Mouse (Mus musculus): ENCODE data around the gene Klf6.

The Klf6 gene

GRCm38 (mm10) chr13:5899021-5899420 lies 37.7 kb downstream of the Klf6 start:
- DNase-seq (ENCODE audit: inconsistent ontology term), result no peak

GRCm38 (mm10) chr13:5899641-5900040 lies 38.4 kb downstream of the Klf6 start:
- no peak for DNase-seq (ENCODE audit: inconsistent ontology term)

GRCm38 (mm10) chr13:5913201-5913600 lies 51.9 kb downstream of the Klf6 start:
- peak; percentile 44 for DNase-seq (ENCODE audit: inconsistent ontology term)

GRCm38 (mm10) chr13:5917360-5917759 lies 56.1 kb downstream of the Klf6 start:
- DNase-seq (ENCODE audit: inconsistent ontology term), result no peak

- DNase-seq (ENCODE audit: inconsistent ontology term), result no peak
Observed at GRCm38 (mm10) chr13:5919966-5920365, 58.7 kb downstream of the Klf6 start.
